Mouse (Mus musculus) T-helper 2 cell (primary cell): ENCODE measurements around the gene Desi2.
"Not testable (repeated sequence)": the region's sequence is repeated elsewhere in the genome, so short reads cannot be mapped to it uniquely, and the experiment has no call there.

Experiments
- in situ Hi-C: fragments of 300-600 bp; cut with MboI, MseI; formaldehyde crosslinking; loops from one replicate; pipeline ENCODE4 v1.15.1; 2025; ENCODE audit warnings: high pct_unique_total_duplicates

The Desi2 gene

DNA sequence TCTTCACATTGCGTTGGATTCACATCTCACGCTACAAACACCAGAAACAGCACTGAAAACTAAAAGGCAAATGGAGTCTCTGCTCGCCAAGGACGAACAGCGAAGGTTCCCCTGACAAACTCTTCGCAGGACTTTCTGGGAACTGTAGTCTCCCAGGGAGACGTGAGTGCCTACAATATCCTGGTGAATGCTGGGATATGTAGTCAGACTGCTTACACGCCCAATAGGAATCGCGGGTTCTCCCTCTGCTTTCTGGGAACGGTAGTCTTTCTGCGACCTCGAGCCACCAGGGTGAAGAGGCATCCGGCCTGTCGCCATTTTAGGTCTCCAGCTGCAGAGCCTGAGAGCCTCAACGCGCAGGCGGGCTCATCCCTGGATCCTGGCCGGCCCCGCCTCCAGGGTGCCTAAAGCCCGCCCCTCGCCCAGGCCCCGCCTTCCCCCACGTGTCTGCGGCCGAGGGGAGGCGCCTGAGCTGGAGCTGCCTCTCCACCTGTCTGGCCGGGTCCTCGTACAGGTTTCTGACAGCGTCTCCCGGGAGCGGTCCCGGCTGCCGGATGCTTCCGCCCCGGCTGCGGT is at the start of gene Desi2:
TSS of gene Desi2 (plus strand) at position 202 of the 576 bp plus-strand sequence.
- in situ Hi-C loops: loop anchor here (5.0 to 25.0 kb wide), 2 partner anchors 205 to 400 kb away; partner anchors contain the start of genes Adss and Catspere2

DNA sequence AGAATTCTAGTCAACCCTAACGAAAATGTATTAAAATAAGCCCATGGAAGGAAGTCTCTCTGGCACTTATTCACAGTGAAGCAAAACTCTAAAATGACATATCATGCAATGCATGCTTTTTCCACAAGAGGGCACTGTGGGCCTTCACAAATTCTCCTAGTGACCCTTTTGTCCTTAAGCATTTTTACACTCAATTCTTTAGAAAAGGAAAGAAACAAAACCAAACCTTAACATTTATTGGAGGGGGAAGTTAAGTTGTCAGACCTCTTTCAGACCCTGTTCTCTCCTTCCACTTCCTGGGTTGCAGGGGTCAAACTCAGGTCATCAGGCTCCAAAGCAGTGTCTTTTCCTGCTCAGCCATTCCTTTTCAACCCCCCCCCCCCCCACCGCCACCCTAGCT is 40.7 kb upstream of the Desi2 start:
- in situ Hi-C loops: loop anchor here (5.0 kb wide), 1 partner anchor 101 kb away; no protein-coding TSS in a partner anchor

DNA sequence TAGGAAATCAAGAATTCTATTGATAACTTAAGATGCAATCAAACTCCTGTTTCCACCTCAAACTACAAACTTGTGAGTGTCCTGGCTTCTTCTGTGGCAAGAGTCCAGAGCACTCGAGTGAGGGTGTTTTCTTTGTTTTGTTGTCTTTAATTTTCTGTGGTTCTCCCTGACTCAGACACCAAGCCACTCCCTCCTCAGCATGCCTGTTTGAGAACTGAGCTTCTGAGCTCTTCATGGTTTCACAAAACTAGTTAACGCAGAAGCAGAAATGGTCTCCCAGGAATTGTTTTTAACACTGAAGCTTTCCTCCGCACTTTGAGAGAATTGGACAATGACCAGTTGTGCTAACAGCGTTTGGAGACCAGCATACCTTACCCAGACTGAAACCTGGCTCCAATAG is 40.3 kb upstream of the Desi2 start:
- in situ Hi-C loops: loop anchor here (5.0 kb wide), 1 partner anchor 100 kb away; no protein-coding TSS in a partner anchor

- in situ Hi-C loops: loop anchor here (25.0 kb wide), 1 partner anchor 395 kb away; the partner anchor contains the start of gene Adss
These were observed 5.0 kb upstream of the Desi2 start for GRCm38 (mm10) chr1:178182251-178182650.

GRCm38 (mm10) chr1:178185591-178185990 is 1.6 kb upstream of the Desi2 start:
- in situ Hi-C loops: loop anchor here (5.0 to 25.0 kb wide), 2 partner anchors 203 to 398 kb away; partner anchors contain the start of genes Adss and Catspere2

- in situ Hi-C loops: loop anchor here (5.0 to 25.0 kb wide), 2 partner anchors 206 to 401 kb away; partner anchors contain the start of genes Adss and Catspere2
These were observed 593 bp downstream of the Desi2 start for GRCm38 (mm10) chr1:178187810-178188209.

DNA sequence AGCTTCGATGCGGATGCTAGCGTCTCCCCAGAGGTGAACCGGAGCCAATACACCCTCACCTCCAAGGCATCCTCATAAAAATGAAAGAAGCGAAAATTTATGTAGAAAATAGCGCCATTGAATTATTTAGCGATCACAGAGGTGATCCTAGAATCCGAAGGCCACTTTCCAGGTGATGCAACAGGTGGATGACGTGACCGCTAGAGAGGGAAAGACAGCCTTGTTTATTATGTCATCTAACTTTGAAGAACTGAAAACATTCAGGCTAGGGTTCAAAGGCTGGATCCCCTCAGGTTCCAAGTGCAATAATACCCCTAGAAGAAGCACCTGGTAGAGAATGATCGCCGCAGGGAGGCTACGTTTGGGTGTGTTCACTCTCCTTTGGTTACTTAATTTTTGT is 1.2 kb downstream of the Desi2 start:
- in situ Hi-C loops: loop anchor here (5.0 to 25.0 kb wide), 2 partner anchors 206 to 401 kb away; partner anchors contain the start of genes Adss and Catspere2

DNA sequence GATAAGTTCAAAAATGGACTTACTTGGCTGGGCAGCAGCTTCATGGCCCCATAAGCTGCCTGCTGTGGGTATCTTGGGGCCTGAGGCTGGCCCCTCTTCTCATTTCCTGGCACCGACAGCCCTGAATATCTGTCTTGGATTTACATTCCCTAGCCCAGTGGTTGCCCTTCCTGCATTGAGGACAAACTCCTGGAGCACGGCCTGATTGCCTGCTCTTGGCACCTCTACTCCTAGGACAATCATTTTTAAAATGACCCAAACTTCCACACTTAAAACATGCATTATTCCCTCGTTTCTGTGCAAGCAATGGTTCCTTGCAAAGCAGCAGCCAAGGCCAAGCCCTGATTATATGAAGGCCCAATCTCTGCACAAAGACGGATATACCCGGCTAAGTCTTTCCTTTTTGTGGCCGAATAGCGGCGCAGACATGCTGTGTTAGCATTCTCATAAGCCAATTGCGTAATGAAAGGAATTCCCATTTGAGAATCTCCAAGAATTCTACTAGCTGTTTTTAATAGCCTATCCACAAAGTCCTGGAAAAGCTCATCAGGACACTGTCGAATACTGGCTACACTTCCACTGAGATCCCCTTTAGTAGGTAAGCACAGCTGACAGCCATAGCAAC is 18.6 kb downstream of the Desi2 start:
- in situ Hi-C loops: no loop called here

DNA sequence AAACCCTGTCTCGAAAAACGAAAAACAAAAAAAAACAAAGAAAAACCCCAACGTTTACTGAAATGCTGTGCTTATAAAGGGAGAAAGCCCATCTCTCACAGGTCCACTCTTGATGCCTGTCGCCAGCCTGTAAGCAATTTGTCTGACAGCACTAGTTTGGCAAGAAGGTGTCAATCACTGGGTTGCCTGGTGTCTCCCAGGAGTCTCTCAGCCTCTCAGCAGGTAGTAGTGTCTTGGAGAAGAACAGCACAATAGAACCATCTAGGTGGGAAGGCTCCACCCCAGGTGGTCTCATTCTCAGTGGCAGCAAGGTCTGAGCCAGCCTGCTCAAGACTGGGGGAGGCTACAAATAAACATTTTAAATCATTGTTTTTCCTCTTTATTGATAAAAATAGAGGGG is 20.6 kb downstream of the Desi2 start:
- in situ Hi-C loops: not testable (repeated sequence)

DNA sequence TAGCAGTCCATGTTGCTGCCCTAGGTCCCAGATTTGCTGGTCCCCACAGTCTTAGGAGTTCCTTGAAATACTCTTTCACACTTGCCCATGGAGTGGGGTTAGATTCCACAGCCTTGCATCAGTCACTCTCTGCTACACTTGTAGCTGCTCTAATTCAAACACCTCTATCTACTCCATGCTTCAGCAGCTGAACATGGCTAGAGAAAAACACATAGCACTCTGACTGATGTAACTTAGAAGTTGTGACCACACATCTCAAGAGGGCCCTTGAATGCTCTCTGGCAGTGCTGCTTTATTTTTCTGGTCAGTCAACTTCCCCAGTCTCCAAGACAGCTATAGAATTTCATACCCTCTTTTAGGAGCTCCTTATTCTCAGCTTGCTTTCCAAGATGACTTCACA is 22.7 kb downstream of the Desi2 start:
- in situ Hi-C loops: no loop called here

- in situ Hi-C loops: no loop called here
These were observed 29.9 kb downstream of the Desi2 start for GRCm38 (mm10) chr1:178217157-178217556.

- in situ Hi-C loops: no loop called here
These were observed 31.1 kb downstream of the Desi2 start for GRCm38 (mm10) chr1:178218305-178218704.

DNA sequence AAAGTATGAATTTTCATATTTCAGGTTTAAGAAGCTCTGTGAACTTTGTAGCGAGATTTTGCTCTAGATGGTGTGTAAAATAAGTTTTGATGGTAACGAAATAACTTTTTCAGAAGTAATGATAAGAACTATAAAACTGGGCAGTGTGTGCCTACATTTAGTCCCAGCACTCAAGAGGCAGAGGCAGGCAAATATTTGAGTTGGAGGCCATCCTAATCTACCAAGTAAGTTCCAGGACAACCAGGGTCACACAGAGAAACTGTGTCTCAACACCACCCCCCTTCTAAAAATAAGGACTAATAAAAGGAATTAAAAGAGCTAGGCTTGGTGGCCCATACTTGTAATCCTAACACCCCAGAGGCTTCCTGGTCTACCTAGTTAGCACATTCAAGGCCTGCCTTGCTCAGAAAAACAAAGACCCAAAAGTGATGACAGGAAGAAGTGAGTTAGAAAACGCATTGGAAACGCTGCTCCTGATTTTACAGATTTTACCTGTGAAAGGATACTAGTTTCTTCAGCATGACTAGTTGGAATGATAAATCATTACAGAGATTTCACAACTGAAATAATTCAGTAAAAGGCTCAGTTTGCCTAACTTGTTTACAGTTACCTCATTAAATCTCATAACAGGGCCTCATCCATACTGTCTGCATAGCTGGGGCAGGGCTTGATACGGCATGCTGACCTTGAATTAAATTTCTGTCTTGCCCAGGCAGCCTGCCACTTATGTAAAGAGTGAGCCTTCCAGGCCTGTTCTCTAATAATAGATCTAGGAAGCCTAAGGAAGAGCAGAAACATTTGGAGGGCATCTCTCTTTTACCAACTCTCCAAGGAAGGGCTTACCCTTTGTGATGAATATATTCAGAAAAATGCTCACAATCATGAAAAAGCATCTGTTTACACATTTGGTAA is 32.2 kb downstream of the Desi2 start:
- in situ Hi-C loops: no loop called here

DNA sequence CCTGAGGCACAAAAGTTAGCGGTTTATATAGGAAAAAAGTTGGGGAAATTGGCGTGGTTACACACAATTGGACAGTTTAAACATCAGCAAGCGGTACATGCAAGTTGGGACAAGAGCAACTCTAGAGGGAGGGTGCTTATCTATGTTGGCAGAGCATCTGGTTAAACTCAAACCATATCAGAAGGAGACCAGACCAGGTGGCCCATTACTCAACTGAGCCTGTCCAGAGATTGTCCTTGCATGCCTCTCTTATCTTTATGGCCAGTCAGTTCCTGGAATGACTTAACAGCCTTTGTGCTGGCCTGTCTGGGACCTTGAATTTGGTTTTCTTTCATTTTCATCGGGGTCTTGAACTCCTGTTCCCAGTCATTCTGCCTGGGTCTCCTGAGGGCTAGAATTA is 41.7 kb downstream of the Desi2 start:
- in situ Hi-C loops: loop anchor here (5.0 kb wide), 1 partner anchor 37 kb away; no protein-coding TSS in a partner anchor

DNA sequence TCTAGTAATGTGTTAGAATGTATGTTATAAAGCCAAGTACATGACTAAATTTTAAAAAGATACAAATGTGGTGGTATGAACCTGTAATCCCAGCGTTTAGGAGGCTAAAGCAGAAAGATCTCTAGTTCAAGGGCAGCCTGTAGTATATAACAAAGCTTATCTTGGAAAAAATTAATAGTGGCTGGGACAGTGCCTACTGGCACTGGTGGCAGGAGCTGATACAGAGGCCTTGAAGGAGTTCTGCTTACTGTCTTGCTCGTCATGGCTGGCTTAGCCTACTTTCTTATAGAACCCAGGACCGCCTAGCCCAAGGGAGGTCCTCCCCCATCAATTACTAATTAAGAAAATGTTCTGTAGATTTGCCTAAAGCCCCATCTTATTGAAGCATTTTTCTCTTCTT is 46.9 kb downstream of the Desi2 start:
- in situ Hi-C loops: no loop called here

GRCm38 (mm10) chr1:178235919-178236466 is 48.8 kb downstream of the Desi2 start:
- in situ Hi-C loops: no loop called here

DNA sequence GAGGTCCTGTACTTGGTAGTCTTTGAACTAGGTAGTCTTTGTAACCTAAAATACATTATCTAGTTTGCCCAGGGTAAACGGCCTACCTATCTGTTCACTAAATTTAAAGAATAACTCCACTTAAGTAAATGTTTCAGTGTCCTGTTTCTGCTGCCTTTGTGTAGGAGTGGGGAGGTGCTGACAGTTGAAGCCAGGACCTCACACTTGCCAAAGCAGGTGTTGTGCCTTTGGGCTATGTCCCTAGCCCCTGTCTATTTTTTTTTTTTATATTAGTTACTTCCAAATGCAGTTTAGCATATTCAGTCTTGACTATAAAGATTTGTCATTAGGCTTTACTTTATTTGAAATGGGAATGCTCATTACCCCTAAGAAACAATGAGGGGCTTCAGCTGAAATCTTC is 51.5 kb downstream of the Desi2 start:
- in situ Hi-C loops: no loop called here

DNA sequence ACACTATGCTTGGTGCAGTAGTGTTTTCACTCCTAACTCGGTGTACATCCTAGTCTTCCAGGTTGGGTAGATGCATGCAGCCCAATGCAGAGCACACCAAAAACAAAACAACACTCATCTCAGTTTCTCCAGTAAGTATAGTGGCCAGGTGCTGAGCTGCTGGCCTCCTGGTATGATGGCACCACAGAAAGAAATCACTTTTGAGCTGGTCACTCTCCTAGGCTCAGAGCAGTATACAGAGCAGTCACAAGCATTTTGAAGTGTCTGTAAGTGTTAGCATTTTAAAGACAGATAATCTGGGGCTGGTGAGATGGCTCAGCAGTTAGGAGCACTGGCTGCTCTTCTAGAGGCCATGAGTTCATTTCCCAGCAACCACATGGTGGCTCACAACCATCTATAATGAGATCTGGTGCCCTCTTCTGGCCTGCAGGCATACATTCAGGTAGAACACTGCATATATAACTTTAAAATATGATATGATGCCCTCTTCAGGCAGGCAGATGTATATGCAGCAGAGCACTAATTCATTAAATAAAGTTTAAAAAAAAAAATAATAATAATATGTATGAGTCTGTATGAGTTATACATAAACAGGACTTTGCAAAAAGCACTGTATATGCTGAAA is 54.8 kb downstream of the Desi2 start:
- in situ Hi-C loops: loop anchor here (10.0 kb wide), 2 partner anchors 223 to 1183 kb away; no protein-coding TSS in a partner anchor

DNA sequence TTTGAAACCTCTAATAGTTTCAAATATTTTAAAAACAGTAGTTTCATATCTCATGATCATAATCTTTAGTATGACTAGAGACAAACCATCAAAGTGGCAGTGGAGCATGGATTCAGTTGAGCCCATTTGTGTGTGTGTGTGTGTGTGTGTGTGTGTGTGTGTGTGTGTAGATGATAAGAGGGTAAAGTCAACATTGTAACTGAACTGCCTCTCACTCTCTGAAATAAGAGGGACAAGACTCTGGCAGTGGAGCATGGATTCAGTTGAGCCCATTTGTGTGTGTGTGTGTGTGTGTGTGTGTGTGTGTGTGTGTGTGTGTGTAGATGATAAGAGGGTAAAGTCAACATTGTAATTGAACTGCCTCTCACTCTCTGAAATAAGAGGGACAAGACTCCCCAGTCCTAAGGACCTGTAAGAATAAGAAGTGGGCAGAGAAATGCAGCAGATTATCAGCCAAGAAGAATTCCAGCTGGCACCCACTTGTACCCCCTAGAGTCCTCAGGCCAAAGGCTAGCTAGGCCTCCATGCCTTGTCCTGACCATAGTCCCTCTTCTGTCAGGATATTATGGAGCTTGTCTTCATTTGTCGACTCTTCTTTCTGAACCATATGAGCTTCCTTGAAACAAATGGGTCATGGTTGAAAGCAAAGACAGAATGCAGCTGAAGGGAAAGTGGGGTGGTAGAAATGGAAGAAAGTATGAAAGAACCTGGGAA is 61.0 kb downstream of the Desi2 start:
- in situ Hi-C loops: loop anchor here (5.0 to 10.0 kb wide), 3 partner anchors 101 to 1177 kb away; no protein-coding TSS in a partner anchor

DNA sequence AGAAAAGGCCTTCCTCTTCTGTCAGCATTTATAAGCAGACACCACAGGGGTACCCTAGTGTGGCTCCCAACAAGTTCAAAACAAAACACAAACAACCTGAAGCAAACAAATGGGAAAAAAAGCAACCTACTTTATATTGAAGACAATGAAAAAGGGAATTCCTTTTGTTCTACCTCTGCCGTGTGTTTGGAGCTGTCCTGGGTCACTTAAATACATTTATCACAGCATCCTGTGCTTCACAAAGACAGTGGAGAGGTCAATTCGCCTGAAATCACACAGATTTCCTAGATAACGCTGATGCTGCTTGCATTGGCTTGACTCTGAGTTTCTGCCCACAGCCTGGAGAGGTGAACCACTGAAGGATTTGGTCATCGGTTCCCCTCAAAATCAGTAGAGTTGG is 67.4 kb downstream of the Desi2 start:
- in situ Hi-C loops: no loop called here
